Mouse (Mus musculus): ENCODE data around the gene Usf3.

The Usf3 gene

DNA sequence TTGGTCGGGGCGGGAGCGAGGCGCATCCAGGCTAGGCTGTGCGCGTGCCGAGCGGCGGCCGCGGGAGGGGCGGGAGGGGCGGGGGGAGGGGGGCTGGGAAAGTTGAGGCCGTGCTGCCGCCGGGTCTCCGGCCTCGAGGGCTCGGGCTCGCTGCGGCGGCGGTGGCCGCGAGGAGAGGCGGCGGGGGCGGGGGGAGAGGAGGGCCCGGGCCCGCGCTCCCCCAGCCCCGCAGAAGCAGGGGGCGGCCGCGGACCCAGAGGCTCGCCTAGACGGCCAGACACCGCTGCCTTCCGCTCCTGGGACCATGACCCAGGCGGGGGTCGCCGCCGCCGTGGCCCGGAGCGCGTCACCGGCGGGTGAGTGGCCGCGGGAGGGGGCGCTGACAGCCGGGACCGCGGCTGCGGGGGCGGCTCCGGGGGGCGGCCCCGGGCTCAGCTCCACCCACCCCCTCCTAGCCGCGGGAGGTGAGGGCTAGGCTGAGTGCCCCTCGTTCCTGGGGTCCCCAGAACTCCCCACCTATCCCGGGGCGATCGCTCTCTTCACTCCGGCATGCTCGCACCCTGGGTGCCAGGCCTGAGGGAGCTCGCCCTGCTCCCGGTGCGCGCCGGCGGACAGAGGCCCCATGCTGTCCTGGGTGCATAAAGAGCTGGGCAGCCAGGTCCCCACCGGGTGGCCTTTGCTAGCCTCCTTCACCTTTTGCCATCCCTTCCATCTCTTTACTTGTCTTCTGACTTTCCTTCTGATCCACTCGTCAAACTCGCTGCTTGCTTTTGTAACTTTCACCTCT is at the start of gene Usf3:
Usf3 (plus strand) TSS at position 92 of the 787 bp plus-strand sequence.
- in situ Hi-C loops (cut with MseI, MboI), result no loop called here

DNA sequence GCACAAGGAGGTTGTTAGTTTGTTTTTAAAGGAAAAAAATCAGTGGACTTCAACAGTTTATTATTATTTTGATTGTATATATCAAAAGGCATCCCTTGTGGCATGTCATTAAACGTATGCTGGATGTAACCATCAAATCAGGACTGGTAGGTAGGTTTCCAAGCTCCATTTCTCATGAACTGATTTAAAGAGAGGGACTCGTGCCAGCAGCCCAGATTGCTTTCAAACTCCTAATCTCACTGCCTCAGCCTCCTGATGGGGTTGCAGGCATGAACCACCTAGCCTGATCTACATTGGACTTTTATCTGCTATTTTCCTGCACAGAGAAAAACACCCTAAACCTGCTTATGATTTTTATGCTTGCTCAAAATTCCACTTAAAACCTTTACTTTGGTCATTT is 49.3 kb upstream of the Usf3 start:
- in situ Hi-C loops (cut with MseI, MboI), result no loop called here

DNA sequence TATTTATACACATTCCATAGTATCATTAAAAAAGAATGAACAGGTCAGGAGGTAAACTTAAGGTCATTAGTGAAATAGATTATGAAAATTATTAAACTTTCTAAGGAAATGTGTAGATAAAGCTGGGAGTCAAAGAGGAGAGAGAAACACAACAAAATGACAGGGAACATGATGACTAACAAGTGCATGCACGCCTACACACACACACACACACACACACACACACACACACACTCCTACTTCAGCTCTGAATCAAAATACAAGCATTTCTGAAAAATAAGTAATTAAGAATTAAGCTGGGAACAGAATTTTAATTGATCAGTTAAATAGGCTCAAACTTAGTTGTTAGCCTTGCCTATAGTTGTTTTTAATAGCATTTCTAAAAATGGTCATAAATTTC is 48.3 kb upstream of the Usf3 start:
- in situ Hi-C loops (cut with MseI, MboI), result no loop called here

DNA sequence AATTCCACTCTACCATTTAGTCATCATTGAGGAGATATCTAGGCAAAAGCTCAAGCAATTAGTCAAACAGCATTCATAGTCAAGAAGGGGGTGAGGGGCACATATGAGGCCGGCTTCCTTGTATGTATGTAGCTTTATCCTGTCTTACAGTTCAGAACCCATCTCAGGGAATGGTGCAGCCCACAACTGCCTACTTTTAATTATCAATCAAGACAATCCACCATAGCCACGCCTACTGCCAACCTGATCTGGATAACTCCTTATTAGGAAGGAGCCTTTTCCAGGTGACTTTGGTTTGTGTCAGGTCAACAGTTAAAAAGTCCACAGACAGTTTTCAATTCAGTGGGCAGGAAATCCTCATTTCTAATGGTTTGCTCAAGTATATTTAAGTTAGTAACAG is 47.6 kb upstream of the Usf3 start:
- in situ Hi-C loops (cut with MseI, MboI), result no loop called here

DNA sequence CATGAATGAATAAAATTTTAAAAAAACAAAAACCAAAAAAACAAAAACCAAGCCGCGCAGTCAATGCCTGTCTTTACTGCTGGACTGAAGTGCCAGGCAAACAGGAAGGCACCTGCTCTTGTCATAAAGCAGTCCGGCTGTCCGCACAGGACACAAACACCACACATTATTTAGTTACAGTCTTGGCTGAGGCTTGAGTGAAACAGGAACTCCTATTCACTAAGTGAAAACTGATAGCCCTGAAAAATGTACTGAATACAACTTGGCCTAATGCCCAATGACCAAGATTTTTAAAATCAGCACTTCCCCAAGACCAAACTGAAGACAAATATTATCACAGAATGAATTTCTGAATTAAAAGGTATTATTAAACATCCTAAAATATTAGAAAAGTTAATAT is 46.6 kb upstream of the Usf3 start:
- in situ Hi-C loops (cut with MseI, MboI), result no loop called here

DNA sequence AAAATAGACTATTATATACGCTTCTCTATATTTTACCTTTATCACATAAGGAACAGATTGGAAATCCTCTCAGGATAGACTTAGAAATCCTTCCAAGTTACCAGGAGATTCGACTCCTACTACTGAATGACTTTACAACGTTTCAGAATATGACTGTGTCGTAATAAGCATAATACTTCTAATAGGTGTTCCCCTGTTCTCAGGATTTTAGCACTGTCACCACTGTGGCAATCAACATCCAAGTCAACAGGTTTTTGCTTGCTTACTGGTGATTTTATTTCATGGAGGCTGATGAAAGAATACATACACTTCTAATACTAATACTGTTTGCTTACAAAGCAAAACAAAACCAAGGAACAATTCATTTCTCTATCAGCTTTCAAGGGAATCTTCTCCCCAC is 40.7 kb upstream of the Usf3 start:
- in situ Hi-C loops (cut with MseI, MboI), result no loop called here

DNA sequence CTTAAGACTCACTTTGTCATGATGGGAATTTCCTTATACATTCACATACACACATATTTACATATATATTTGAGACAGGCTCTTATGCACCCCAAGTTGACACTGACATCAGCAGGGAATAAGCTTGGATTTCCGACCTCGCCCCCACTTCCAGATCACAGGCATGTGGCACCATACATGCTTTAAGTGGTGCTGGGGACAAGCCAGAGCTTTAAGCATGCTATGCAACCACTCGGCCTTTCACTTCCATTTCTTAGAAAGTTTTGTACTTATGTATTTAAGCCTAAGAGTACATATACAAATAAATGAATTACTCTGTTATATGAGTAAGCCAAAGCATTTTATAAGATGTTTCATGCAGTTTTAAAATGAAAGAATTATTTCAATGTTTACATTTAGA is 39.9 kb upstream of the Usf3 start:
- in situ Hi-C loops (cut with MseI, MboI), result no loop called here

DNA sequence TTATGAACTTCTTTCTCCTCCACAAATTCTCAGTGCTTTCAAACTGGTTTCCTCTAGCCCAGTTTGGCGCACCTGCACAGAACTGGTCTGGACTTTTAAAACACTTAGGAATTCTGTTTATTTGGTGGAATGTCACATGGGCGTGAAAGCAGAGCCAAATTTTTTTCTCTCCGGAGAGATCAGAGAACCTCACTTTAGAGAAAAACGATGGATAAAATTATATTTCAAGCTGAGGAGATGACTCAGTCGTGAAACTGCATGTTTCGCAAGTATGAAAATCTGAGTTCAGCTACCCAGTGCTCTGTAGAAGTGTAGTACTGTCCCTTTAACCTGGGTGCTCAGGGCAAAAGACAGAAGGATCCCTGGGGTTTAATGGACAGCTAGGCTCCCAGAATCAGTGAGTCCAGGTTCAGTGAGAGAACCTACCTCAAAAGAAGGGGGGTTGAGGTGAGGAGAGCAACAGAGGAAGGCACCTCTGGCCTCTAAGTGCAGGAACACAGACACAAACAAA is 36.5 kb upstream of the Usf3 start:
- in situ Hi-C loops (cut with MseI, MboI), result no loop called here

DNA sequence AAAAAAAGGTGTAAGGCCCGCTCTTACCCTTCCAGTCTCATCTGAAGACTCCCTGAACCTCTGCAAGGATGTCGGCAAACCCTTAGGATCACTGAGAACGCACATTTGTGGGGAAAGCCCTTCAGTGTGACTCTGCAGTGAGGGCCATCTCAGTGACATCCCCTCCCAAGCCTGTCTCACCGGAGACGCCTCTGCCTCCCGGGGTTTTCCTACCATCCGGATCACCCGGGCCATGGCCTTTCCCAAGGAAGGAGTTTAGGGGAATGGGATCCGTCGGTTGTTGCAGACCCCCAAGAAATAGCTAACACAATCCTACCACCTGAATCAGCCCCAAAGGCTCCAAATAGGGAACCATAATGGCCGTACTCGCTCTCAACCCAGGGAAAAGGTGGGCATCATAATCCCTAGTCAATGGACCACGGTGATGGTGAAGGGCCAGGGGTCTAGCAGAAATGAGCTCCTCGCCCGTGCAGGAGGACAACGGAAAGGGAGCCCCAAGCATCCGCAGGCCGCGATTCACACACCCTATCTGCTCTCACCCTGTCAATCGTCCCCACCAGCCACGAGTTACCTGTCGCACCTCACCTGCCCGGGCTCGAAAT is 34.6 kb upstream of the Usf3 start:
- in situ Hi-C loops (cut with MseI, MboI), result no loop called here

DNA sequence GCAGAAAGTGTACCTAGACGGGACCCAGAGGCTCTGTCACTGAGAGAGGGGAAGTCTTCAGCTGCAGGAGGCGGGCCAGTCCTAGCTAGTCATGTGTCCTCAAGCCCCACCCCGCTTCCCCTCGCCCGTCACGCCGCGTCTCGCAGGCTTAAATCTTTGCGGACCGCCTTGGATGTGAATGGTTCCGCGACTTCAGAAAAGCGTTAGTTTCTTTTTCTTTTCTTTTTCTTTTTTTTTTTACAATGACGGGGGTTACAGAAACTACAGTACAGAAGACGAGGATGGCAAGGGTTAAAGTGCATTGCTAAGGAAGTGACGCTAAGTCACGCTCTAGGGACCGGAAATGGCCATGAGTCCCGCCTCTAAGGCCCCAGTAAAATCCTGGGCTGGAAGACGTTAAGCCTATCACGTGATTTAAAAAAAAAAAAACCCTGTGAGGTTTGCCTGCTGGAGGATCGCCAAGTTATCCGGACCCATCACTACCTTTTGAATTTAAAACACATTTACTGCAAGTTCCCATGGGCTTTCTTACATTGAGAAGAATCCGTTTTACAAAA is 34.0 kb upstream of the Usf3 start:
- in situ Hi-C loops (cut with MseI, MboI), result no loop called here

DNA sequence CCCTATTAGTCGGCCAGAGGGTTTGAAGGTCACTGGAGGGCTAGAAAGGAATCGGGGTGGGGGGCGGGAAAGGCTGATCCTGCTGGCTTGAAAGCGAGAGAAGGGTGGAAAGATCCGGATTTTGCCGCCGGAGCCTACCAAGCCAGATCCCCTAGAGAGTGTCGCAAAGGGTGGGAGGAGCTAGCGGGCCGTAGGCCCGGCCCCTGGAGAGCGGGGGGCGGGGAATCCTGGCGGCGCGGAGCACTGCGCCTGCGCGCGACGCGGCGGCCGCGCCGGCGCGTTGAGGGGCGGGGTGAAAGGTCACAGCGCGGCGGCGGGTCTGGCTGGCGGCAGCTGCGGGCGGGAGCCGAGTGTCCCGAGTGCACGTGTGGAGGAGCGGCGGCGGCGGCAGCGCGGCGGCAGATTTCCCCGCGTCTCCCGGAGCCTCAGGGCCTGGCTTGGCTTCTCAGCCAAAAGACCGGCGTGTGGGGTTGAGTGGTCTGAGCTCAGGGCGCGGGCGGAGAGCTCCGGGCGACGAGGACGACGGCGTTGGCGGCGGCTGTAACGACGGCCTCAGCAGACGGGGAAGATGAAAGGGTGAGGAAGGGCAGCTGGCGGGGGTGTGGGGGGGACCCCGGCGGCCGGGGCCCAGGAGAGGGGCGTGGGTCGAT is 33.4 kb upstream of the Usf3 start, which contains the start of the genes Atp6v1a and Naa50:
Atp6v1a (minus strand) TSS at position 170 of the 650 bp plus-strand sequence.
Naa50 (plus strand) TSS at position 295 of the 650 bp plus-strand sequence.
- in situ Hi-C loops (cut with MseI, MboI), result no loop called here

DNA sequence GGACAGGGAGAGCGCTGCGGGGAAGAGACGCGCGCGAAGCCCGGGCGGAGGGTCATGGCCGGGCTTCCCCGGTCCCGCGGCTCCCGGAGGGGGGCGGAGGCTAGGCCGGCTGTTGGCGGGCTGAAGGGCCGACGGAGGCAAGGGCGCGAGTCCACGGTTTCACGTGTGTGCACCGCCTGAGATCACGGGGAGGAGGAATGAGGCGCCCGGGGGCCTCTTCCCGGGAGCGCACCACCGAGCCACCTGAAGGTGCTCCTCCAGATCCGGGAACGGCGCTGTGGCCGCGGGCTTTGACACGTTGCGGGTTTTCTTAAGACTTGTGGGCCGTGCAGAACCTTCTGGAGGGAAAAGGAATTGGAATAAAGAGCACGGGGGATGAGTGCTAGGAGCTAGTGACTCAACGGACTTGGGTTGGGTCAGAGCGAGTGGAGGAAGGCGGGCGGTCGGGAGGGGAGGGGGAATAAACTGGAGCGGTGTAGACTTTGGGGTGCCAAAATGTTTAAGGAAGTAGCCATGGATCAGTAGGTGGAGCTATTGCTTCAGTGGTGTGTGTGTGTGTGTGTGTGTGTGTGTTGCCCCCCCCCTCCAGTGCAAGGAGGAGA is 32.8 kb upstream of the Usf3 start:
- in situ Hi-C loops (cut with MseI, MboI), result no loop called here

DNA sequence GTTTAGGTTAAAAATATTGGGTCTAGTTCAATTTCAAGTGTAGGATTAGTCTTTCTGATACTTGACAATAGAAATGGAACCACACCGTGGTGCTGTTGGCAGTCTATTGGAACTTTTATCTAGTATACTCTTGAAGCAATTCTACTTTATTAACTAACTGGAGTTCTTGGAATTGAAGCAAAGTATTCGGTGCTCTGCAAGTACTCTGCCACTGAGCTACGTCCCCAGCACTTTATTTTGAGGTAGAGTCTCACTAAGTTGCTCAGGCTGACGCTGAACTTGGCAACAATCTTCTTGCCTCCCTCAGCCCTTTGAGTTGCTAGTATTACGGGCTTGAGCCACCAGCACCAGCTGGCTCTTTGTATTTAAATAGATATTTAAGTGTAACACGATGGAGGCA is 31.6 kb upstream of the Usf3 start:
- in situ Hi-C loops (cut with MseI, MboI), result no loop called here

DNA sequence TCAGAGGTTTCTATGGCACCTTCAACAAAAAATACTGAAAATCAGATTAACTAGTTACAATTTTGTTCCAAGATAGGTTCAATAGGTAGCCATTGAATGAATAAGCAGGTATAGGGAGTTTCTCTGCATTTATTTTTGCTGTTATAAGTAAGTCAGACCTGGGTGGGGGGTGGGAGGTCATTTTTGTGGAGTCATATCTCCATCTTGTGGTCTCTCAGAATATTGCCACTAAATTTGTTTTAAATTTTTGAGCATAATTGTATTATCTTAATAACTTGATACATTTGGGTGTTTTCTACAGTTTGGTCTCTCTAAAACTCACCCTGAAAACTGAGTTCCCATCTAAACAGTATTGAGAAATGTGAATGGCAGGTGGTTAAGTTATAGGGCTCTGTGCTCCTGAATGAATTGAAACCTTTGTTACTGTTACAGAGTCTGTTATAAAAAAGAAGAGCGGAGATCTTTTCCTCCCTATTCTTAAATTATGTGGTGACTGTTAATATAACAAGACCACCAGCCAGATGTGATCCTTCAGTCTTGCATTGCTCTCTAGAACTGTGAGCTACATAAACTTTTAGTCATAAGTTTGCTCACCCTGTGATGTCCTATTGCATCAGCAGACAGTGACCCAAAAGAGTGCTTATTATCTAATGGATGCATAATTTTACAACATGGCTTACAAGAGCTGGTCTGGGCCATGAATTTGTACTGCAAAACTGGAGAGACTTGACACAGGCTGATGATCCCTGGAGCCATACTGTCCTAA is 23.9 kb upstream of the Usf3 start:
- in situ Hi-C loops (cut with MseI, MboI), result no loop called here

DNA sequence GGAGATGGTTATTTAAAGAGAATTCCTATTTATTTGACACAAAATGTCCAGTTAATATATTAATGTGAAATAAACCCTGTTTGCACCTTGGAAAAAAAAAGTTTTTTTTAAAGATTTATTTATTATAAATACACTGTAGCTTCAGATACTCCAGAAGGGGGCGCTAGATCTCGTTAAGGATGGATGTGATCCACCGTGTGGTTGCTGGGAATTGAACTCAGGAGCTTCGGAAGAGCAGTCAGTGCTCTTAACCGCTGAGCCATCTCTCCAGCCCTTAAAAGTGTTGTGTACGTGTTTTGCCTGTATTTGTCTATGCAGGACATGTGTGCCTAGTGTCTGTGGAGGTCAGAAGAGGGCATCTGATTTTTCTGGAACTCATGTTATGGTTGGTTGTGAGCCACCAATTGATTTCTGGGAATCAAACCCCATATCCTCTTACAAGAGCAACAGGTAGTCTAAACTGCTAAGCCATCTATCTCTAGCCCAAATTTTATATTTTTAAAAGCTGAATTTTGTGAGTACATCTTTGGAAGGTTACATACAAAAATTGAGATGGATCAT is 18.5 kb upstream of the Usf3 start:
- in situ Hi-C loops (cut with MseI, MboI), result no loop called here

DNA sequence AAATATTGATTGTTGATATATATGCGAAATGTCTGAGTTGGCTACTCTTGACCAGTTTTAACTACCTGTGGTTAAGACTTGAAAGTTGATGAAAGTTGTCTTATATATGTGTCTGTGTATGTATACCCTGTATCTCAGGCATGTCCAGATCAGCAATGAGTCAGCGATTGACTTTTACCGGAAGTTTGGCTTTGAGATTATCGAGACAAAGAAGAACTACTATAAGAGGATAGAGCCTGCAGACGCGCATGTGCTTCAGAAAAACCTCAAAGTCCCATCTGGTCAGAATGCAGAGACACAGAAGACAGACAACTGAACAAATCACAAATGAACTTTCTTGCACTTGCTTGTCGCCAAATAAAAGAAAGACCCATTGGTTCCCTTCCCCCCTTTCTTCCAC is 13.7 kb upstream of the Usf3 start:
- in situ Hi-C loops (cut with MseI, MboI), result no loop called here

DNA sequence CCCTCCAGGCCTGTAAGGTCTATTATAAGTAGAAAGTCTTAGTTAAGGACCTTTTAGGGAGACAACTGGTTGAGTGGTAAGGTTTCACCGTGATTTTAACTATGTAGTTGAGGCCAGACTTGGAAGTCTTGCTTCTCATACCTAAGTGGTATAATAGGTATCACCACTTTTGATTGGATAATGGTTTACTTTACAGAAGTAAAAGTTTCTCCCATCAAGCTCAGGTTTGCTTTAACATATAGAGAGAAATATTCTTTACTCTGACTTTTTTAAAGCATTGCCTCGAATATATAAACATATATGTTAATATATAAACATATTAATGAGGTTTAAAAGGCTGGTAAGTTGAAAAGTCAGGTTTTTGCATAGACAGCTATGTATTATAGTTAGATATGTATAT is 9.2 kb upstream of the Usf3 start:
- in situ Hi-C loops (cut with MseI, MboI), result no loop called here

DNA sequence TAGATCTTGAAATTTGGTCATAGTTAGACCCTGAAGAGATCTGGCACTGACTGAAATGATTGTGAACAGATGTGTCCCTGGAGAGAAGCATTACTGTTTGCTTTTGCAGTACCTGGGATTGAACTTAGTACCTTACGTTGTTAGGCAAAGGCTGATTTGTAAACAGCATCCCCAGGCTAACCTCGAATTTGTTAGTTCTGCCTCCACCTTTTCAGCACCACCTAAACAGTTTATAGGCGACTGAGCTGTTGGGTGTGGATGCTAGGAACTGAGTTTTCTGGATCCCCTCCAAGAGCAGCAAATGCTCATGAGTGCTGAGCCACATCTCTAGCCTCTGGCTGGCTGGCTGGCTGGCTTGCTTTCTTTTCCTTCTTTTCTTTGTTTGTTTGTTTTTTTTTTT is 7.9 kb upstream of the Usf3 start:
- in situ Hi-C loops (cut with MseI, MboI), result no loop called here

DNA sequence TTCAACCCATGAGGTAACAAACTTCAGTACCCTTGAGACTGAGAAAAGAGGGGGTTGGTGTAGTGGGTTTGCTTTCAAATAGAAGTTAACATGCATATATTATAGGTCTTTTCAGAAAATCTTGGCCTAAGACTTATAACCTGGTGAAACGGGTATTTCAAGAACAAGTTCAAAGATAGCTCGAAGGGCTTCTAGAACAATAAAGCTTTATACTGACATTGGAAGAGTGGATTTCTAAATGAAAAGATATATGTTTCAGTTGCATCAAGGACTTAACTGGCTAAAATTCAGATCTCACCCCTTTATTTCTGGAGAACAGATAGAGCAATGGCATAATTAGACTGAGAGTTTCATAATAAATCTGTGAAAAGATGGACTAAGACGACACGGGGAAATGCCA is 4.1 kb upstream of the Usf3 start:
- in situ Hi-C loops (cut with MseI, MboI), result no loop called here

DNA sequence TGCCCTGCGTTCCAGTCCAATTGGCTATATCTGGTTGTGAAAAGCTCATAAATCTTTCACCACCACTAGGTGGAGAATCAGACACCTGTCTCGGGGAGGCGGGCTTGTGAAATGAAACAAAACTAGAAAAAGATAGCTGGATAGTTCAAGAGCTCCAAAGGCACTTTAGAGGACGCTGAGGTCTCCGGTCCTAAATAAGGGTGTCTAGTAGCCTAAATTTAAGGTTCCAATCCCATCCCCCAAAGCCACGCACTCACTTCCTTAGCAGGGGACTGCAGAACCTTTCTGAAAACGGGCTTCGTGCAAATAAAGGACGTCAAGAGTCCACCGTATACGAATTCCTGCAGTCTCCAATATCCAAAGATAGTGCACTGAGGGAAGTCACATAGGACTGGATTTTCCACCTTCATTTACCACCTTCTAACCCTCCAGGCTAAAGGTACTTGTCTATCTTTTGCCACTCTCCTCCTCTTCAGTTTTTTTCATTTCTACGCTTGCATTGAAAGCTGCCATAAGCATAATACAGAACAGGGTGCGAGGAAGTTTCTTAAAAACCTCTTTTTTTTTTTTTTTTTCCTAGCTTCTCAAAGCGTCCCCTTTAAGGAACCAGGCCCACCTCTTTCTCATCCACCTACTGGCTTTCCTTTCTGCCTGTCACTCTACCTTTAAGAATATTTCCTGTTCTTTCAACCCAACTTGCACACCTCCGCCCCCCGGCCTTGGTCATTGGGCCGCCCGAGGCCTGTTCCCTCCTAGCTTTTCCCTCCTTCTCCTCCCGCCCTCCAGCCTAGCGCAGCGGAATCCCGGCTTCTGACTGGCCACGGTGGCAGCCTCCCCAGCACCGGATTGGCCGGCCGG is 520 bp upstream of the Usf3 start:
- in situ Hi-C loops (cut with MseI, MboI), result no loop called here

Data from mouse trophoblast stem cell (cell line).